Mouse (Mus musculus) ES-Bruce4 (cell line): Measurements from ENCODE around the gene Olfr996.

Experiments
- CTCF ChIP-seq: IDR thresholded peaks from one replicate; pipeline ENCODE4 v1.8.1; 2011; ENCODE audit warnings: low read depth, low read length
- EP300 ChIP-seq: IDR thresholded peaks from 2 replicates; pipeline ENCODE4 v1.6.1; 2011; ENCODE audit warnings: low read depth, low read length; ENCODE audit not compliant: insufficient read depth
- POLR2A ChIP-seq: IDR thresholded peaks from one replicate; pipeline ENCODE4 v1.8.1; 2011; ENCODE audit warnings: low read length; ENCODE audit not compliant: insufficient read depth

DNA sequence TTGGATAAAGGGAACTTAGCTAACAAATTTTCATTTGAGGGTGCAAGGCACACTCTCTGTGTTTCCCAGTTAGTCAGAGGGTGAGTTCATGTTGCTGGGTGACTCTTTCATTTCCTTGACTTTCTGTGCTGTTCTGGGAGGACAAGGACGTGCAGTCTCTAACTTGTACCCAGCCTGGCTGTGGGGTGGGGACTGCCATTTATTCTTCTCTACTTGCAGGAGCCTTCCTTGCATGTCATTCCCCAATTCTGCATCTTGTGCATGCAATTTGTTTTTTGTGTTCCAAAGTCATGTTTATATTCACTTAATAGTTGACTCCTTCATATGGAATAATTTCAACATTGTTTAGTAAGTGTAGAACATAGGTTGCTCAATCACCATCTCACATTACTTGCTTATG is 24.2 kb upstream of the Olfr996 start:
- TF ChIP-seq CTCF (no peak), POLR2A (no peak), EP300 (no peak)
